Mouse (Mus musculus) adipocyte (in vitro differentiated cells): ENCODE results near the gene 2310011J03Rik.
"Not testable (repeated sequence)": the region's sequence is repeated elsewhere in the genome, so short reads cannot be mapped to it uniquely, and the experiment has no call there.

Source experiments
- DNase-seq: peaks from one replicate; pipeline ENCODE4 v3.0.0-alpha.2; 2016; ENCODE audit warnings: low spot score

2310011J03Rik gene

GRCm38 (mm10) chr10:80320340-80320760 is at the start of gene 2310011J03Rik:
Gene 2310011J03Rik, minus strand, starts transcription at chr10:80320537.
- DNase-seq: peak; percentile 94

GRCm38 (mm10) chr10:80368392-80368791 is 48.1 kb upstream of the 2310011J03Rik start:
- no peak for DNase-seq

- DNase-seq: no peak
Measured at GRCm38 (mm10) chr10:80367954-80368353, 47.6 kb upstream of the 2310011J03Rik start.

GRCm38 (mm10) chr10:80365736-80366135 is 45.4 kb upstream of the 2310011J03Rik start:
- no peak for DNase-seq

GRCm38 (mm10) chr10:80363734-80364133 is 43.4 kb upstream of the 2310011J03Rik start:
- DNase-seq: no peak

- no peak for DNase-seq
Measured at GRCm38 (mm10) chr10:80357994-80358639, 37.8 kb upstream of the 2310011J03Rik start.

- no peak for DNase-seq
Measured at GRCm38 (mm10) chr10:80357336-80357735, 37.0 kb upstream of the 2310011J03Rik start.

- DNase-seq: no peak
Measured at GRCm38 (mm10) chr10:80356737-80357136, 36.4 kb upstream of the 2310011J03Rik start.

GRCm38 (mm10) chr10:80356001-80356682 is 35.8 kb upstream of the 2310011J03Rik start, which contains the start of gene Plk5:
Gene Plk5, plus strand, starts transcription at chr10:80356459.
- no peak for DNase-seq

- no peak for DNase-seq
Measured at GRCm38 (mm10) chr10:80355431-80355830, 35.1 kb upstream of the 2310011J03Rik start.

GRCm38 (mm10) chr10:80352727-80353126 is 32.4 kb upstream of the 2310011J03Rik start:
- DNase-seq: no peak

GRCm38 (mm10) chr10:80351896-80352295 is 31.6 kb upstream of the 2310011J03Rik start:
- no peak for DNase-seq

- peak; percentile 81 for DNase-seq
Measured at GRCm38 (mm10) chr10:80350292-80350691, 30.0 kb upstream of the 2310011J03Rik start.

- DNase-seq: no peak
Measured at GRCm38 (mm10) chr10:80348981-80349380, 28.6 kb upstream of the 2310011J03Rik start.

- peak; percentile 47 for DNase-seq
Measured at GRCm38 (mm10) chr10:80348244-80348781, 28.0 kb upstream of the 2310011J03Rik start, which contains the start of gene Adamtsl5. Gene Adamtsl5, minus strand, starts transcription at chr10:80348412.

- no peak for DNase-seq
Measured at GRCm38 (mm10) chr10:80347514-80347967, 27.2 kb upstream of the 2310011J03Rik start.

- not testable (repeated sequence) for DNase-seq
Measured at GRCm38 (mm10) chr10:80345929-80346328, 25.6 kb upstream of the 2310011J03Rik start.

GRCm38 (mm10) chr10:80345122-80345521 is 24.8 kb upstream of the 2310011J03Rik start:
- no peak for DNase-seq

- DNase-seq: no peak
Measured at GRCm38 (mm10) chr10:80344131-80344661, 23.9 kb upstream of the 2310011J03Rik start.

GRCm38 (mm10) chr10:80343425-80343895 is 23.1 kb upstream of the 2310011J03Rik start:
- no peak for DNase-seq

GRCm38 (mm10) chr10:80342749-80343424 is 22.6 kb upstream of the 2310011J03Rik start:
- no peak for DNase-seq

- DNase-seq: no peak
Measured at GRCm38 (mm10) chr10:80342305-80342748, 22.0 kb upstream of the 2310011J03Rik start.
